Mouse (Mus musculus): Measurements from ENCODE around the gene Tmem190. TPM values are rescaled to one million over a fixed set of nuclear protein-coding genes. Genes with fewer than 3 reads are reported as not detected.
"Not testable (repeated sequence)": the region's sequence is repeated elsewhere in the genome, so short reads cannot be mapped to it uniquely, and the experiment has no call there.

Gene Tmem190
- polyA plus RNA-seq, 1 experiment from 2014 or later = not detected

DNA sequence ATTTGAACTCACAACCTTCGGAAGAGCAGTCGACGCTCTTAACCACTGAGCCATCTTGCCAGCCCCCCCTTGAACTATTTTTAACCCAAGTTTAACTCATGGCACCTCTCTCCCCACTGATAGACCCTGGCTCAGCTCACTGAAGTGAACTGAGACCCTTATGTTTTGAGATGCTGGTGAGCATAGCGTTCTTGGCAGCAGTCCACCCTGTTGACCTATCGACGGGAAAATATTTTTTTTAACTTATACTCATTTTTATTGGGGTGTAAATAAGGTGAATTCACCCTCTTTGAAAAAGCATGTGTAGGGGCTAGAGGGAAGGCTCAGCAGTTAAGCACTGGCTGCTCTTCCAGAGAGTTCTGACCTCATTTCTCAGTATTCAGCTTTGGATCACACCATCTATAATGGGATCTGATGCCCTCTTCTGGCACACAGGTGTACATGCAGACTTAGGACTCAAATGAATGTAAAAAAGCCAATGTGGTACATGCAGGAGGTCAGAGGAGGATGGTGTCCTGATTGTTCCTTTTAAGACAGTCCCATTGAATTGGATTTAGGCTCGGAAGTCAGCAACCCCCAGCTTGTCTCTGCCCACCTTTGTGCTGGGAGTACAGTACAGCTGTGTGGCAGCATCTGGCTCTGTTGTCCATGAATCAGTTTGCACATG, 13.2 kb downstream of the Tmem190 start:
- ATAC-seq (ENCODE audit: insufficient number of reproducible peaks, insufficient read depth, low FRiP score, low TSS enrichment, low read depth) = no peak
- H3K4me1 ChIP-seq = peaks cover 11% of the 10 kb centered on the region
- no peaks in the 10 kb centered on the region for H3K9me3 ChIP-seq

DNA sequence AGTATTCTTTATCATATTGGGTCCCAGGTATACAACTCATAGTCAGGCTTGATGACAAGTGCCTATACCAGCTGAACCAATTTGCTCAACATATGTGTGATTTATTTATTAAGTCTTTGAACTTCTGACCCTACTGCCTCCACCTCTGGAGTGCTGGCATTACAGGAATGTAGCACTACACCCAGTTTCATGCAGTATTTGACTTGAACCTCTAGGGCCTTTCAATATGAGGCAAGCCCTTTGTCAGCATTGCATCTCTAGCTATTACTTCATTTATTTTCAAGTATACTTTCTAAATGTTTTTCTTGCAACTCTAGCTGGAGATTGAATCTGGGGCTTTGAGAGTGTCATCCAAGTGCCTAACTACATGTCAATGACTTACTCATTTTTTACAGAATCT, 19.5 kb downstream of the Tmem190 start:
- H3K27me3 ChIP-seq = no peaks in the 10 kb centered on the region
- H3K27ac ChIP-seq = no peak overlapping the region
- H3K36me3 ChIP-seq = peaks cover 38% of the 10 kb centered on the region
- ATAC-seq (ENCODE audit: insufficient number of reproducible peaks, insufficient read depth, low FRiP score, low TSS enrichment, low read depth) = no peak
- no peaks in the 10 kb centered on the region for H3K9me3 ChIP-seq
- H3K4me1 ChIP-seq = no peaks in the 10 kb centered on the region
- H3K9ac ChIP-seq = no peak overlapping the region
- H3K4me3 ChIP-seq = no peak overlapping the region
- no peak overlapping the region for H3K4me2 ChIP-seq

More for the DNA sequence above, 13.2 kb downstream of the Tmem190 start:
- peaks cover 41% of the 10 kb centered on the region for H3K36me3 ChIP-seq
- H3K4me3 ChIP-seq = no peak overlapping the region
- no peak overlapping the region for H3K4me2 ChIP-seq
- no peaks in the 10 kb centered on the region for H3K27me3 ChIP-seq
- no peak overlapping the region for H3K9ac ChIP-seq
- H3K27ac ChIP-seq = no peak overlapping the region
- 74% methylated on average over 7 of the region's 7 CpGs for WGBS

DNA sequence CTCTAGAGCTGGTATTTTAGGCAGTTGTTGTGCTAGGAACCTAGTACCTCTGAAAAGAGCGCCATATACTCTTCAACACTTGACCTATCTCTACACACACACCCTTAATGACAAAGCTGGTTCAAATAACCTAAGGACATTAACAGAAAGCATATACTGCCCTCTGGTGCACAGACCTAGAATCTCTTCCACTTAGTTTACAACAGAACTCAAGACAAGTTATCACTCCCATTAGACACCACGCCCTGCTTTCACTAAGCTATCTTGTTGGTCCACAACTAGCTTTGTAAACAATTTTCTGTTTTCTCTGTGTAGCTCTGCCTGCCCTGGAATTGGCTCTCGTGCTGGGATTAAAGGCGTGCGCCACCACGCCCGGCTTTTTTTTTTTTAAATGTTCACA, 24.0 kb downstream of the Tmem190 start:
- Histone ChIP-seq H3K27ac (no peak overlapping the region), H3K4me3 (no peak overlapping the region), H3K4me2 (no peak overlapping the region), H3K27me3 (no peaks in the 10 kb centered on the region), H3K36me3 (peaks cover 66% of the 10 kb centered on the region), H3K4me1 (peaks cover 23% of the 10 kb centered on the region), H3K9ac (no peak overlapping the region), H3K9me3 (no peaks in the 10 kb centered on the region)
- ATAC-seq (ENCODE audit: insufficient number of reproducible peaks, insufficient read depth, low FRiP score, low TSS enrichment, low read depth) = no peak
- WGBS = 92% methylated on average over 7 of the region's 7 CpGs

DNA sequence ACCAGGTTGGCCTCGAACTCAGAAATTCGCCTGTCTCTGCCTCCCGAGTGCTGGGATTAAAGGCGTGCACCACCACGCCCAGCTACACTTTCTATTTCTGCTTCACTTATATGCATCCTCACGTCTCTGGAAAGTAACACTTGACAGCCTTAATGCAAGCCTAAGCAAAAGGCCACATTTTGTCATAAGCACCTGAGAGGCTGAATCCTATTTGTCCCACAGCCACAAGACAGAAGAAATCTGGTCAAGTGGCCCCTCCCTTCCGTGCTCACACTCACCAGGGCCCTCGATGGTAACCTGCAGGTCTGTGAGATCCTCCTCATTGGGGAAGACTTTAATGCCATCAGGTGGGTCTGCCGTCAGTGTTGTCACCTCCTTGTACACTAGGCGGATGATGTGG, 28.4 kb downstream of the Tmem190 start:
- peaks cover 47% of the 10 kb centered on the region for H3K36me3 ChIP-seq
- H3K4me1 ChIP-seq = peaks cover 28% of the 10 kb centered on the region
- H3K27me3 ChIP-seq; ATAC-seq (ENCODE audit: insufficient number of reproducible peaks, insufficient read depth, low FRiP score, low TSS enrichment, low read depth); H3K9me3 ChIP-seq: not testable (repeated sequence)
- peak overlapping the region; percentile 95; the same call in 1 of the 2 replicates for H3K27ac ChIP-seq
- H3K4me3 ChIP-seq = peak overlapping the region; percentile 99
- peak overlapping the region; percentile 80 for H3K4me2 ChIP-seq
- WGBS = 36% methylated on average over 10 of the region's 10 CpGs
- peak overlapping the region; percentile 99 for H3K9ac ChIP-seq

DNA sequence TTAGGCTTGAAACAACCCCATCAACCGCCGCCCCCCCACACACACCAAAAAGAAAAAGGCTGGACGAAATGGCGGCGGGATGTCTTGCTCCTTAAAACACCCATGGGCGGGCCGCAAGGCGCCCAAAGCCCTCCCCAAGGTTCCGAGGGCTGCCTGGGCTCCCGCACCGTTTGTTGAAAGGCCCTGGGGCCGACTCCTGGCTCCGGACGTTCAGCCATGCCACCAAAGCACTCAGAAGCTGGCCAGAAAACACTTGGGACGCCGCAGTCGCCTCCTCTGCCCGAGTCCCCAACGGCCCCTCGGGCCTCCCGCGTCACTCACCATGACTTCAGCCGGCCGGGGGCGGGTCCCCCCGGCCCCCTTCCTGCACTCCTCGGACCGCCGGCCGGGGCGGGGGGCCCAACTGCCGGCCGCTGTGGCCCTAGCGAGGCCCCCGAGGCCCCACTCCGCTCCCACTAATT, 29.1 kb downstream of the Tmem190 start:
- peak overlapping the region; percentile 95 for H3K27ac ChIP-seq
- H3K4me2 ChIP-seq = peak overlapping the region; percentile 80
- peaks cover 28% of the 10 kb centered on the region for H3K4me1 ChIP-seq
- peaks cover 39% of the 10 kb centered on the region for H3K36me3 ChIP-seq
- H3K9ac ChIP-seq = peak overlapping the region; percentile 99
- no peaks in the 10 kb centered on the region for H3K9me3 ChIP-seq
- no peaks in the 10 kb centered on the region for H3K27me3 ChIP-seq
- peak; percentile 21 for ATAC-seq (ENCODE audit: insufficient number of reproducible peaks, insufficient read depth, low FRiP score, low TSS enrichment, low read depth)
- WGBS = under 1% methylated on average over 28 of the region's 36 CpGs
- peak overlapping the region; percentile 99 for H3K4me3 ChIP-seq

DNA sequence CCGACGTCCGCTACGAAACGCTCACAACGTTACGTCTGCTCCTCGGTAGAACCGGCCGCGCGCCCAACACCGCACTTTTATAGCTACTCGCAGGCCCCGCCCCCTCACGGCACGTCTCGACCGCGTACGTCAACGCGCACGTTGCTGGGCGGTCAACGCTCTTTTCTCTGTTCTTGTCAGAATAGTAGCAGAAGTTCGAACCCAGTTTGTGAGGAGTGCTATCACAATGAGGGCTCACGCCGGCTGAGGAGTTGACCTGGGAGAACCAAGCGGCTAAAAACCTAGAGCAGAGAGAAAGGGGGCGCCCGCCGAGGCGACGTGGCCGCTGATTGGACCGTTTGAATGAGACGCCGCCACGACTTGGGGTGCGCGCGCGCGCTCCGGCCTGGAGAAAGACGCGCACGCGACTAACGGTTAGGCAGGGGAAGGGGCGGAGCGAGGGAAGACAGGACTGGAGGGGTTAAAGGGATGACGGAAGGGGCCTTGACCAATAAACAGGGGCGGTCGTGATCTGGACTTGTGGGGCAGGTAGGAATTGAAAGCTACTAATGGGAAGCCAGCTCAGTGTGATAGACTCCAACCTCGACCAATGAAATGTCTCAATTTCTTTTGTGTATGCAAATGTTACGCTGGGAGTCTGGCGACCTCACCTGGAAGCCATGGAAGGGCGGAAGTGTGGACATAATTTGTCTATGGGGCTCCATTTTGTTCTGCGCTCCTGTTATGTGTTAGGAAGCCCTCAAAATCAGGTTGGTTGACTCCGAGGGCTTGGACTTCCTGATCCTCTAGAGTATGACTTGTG, 29.8 kb downstream of the Tmem190 start, which contains the start of gene Ube2s:
TSS of gene Ube2s (minus strand) at position 288 of the 802 bp plus-strand sequence.
- peaks cover 28% of the 10 kb centered on the region for H3K4me1 ChIP-seq
- under 1% methylated on average over 62 of the region's 62 CpGs for WGBS
- H3K4me3 ChIP-seq = peak within 1 kb of the TSS; percentile 99
- no peaks in the 10 kb centered on the region for H3K27me3 ChIP-seq
- peak within 1 kb of the TSS; percentile 80 for H3K4me2 ChIP-seq
- peak within 1 kb of the TSS; percentile 95 for H3K27ac ChIP-seq
- H3K9ac ChIP-seq = peak within 1 kb of the TSS; percentile 99
- H3K9me3 ChIP-seq = no peaks in the 10 kb centered on the region
- H3K36me3 ChIP-seq = peaks cover 33% of the 10 kb centered on the region
- peak; percentile 99 for ATAC-seq (ENCODE audit: insufficient number of reproducible peaks, insufficient read depth, low FRiP score, low TSS enrichment, low read depth)

DNA sequence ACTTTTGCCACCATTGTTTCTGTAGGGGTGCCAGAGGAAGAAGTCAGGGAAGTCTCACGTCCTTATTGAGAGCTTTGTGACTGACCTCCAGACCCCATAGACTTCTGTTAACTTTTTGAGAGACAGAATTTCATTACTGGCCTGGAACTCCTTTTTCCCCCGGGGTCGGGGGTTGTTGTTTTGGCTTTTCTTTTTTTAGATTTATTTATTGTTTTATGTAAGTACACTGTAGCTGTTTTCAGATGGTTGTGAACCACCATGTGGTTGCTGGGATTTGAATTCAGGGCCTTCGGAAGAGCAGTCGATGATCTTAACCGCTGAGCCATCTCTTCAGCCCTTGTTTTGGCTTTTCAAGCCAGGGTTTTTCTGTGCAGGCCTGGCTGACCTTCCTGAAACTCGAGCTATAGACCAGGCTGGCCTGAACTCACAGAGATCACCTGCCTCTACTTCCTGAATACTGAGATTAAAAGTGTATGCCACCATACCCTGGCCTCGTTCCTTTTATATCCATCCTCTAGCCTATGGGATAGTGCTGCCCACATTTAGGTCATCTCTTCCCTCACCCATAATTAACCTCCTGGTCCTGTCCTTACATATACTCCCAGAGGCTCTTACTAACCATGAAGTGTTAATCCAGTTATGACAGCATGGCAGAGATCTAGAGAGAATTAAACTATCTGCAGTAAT, 30.5 kb downstream of the Tmem190 start:
- Histone ChIP-seq H3K4me3 (peak overlapping the region; percentile 99), H3K27ac (peak overlapping the region; percentile 95), H3K4me2 (peak overlapping the region; percentile 80), H3K9me3 (no peaks in the 10 kb centered on the region), H3K9ac (peak overlapping the region; percentile 68), H3K36me3 (peaks cover 29% of the 10 kb centered on the region), H3K27me3 (no peaks in the 10 kb centered on the region), H3K4me1 (peaks cover 28% of the 10 kb centered on the region)
- 25% methylated on average over 8 of the region's 8 CpGs for WGBS
- ATAC-seq (ENCODE audit: insufficient number of reproducible peaks, insufficient read depth, low FRiP score, low TSS enrichment, low read depth) = no peak

DNA sequence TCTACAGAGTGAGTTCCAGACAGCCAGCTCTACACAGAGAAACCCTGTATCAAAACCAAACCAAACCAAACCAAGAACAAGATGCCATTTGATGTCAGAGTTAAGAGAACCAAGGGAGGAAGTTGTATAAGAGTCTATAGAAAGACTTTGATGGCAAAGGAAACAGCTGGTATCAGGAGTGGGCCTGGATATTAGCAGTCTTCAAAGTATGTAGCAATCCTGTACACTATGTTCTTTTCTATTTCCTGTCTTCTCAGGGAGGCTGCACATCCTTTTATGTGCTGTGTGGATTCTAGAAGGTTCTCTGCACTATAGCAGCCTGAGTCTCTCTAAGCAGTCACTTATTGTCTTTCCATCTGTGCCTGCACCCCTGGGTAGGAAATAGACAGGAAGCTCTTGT, 33.8 kb downstream of the Tmem190 start:
- Histone ChIP-seq H3K4me1 (peaks cover 6% of the 10 kb centered on the region; the same call in 1 of the 2 replicates), H3K4me3 (no peak overlapping the region), H3K27ac (no peak overlapping the region), H3K4me2 (no peak overlapping the region), H3K27me3 (no peaks in the 10 kb centered on the region), H3K36me3 (no peaks in the 10 kb centered on the region), H3K9ac (no peak overlapping the region), H3K9me3 (no peaks in the 10 kb centered on the region)
- ATAC-seq (ENCODE audit: insufficient number of reproducible peaks, insufficient read depth, low FRiP score, low TSS enrichment, low read depth) = no peak

DNA sequence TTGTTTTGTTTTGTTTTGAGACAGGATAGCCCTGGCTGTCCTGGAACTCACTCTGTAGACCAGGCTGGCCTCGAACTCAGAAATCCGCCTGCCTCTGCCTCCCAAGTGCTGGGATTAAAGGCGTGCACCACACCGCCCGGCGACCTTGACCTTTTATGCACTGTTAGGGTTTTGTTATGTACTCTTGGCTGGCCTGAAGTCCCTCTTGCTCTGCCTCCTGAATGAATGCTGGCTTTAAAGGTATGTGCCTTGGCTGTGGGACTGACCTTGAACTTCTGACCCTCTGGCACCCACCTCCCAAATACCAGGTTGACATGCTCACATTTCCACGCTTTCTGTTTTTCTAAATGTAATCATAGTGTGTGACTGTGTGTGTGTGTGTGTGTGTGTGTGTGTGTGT, 38.2 kb downstream of the Tmem190 start:
- H3K27me3 ChIP-seq; H3K9me3 ChIP-seq; H3K4me2 ChIP-seq; H3K4me3 ChIP-seq; H3K36me3 ChIP-seq; H3K9ac ChIP-seq; ATAC-seq (ENCODE audit: insufficient number of reproducible peaks, insufficient read depth, low FRiP score, low TSS enrichment, low read depth); H3K27ac ChIP-seq: not testable (repeated sequence)
- WGBS = 90% methylated on average over 7 of the region's 7 CpGs
- H3K4me1 ChIP-seq = peaks cover 10% of the 10 kb centered on the region; the same call in 1 of the 2 replicates

DNA sequence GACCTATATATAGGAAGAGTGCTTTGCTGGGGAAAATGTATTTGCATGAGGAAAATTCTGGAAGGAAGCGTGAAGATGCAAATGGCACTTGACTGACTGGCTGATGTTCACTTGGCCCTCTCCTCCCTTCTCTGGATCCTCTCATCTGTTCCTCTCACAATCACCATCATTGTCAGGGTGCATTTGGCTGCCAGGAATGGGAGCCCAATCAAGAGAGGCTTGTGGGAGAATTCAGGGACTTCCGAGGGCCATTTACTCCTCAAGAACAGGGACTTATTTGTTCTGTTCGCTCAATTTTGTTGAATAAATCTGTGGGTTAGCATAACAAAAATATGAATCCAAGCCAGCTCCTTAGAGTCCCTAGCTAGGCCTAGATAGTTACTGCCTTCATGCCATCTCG, 39.0 kb downstream of the Tmem190 start:
- Histone ChIP-seq H3K27me3 (no peaks in the 10 kb centered on the region; the same call in 1 of the 2 replicates), H3K4me3 (no peak overlapping the region), H3K36me3 (no peaks in the 10 kb centered on the region), H3K4me1 (peaks cover 10% of the 10 kb centered on the region; the same call in 1 of the 2 replicates), H3K4me2 (no peak overlapping the region), H3K9ac (no peak overlapping the region), H3K9me3 (no peaks in the 10 kb centered on the region), H3K27ac (no peak overlapping the region)
- ATAC-seq (ENCODE audit: insufficient number of reproducible peaks, insufficient read depth, low FRiP score, low TSS enrichment, low read depth) = no peak
- 75% methylated on average over 4 of the region's 4 CpGs for WGBS

DNA sequence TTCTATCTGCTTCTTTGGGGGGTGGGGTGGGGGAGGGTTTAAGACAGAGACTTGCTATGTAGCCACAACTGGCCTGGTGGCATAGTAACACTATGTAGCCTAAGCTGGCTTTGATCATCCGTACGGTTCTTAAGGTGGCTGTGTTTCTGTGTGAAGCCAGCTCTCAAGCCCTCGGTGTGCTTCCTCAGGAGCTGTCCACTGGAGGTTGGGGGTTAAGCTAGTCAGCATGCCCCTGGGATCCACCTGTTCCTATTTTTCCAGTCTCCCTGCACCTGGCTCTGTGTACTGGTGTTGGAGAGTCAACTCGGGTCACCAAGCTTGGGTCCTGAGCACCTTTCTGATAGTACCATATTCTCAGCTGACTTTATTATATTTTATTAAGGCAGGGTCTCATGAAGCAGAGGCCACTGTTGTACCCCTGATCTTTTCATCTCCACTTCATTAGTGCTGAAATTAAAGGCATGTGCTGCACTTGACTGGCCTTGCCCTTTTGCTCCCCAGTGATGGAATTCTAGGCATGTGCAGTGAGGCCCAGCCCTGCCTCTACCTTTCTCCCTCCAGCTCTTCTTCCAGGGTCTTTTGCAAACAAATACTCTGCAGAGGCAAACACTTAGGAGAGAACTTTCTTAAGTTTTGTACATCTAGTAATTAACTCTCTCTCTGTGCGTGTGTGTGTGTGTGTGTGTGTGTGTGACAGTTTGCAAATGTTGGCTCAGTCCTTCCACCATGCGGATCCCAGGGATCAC, 39.6 kb downstream of the Tmem190 start:
- H3K9me3 ChIP-seq = no peaks in the 10 kb centered on the region
- no peak overlapping the region for H3K4me3 ChIP-seq
- H3K27ac ChIP-seq = no peak overlapping the region
- no peak overlapping the region for H3K4me2 ChIP-seq
- no peak overlapping the region for H3K9ac ChIP-seq
- ATAC-seq (ENCODE audit: insufficient number of reproducible peaks, insufficient read depth, low FRiP score, low TSS enrichment, low read depth) = no peak
- WGBS = 53% methylated on average over 6 of the region's 6 CpGs
- no peaks in the 10 kb centered on the region for H3K36me3 ChIP-seq
- H3K27me3 ChIP-seq = no peaks in the 10 kb centered on the region; the same call in 1 of the 2 replicates
- peaks cover 10% of the 10 kb centered on the region; the same call in 1 of the 2 replicates for H3K4me1 ChIP-seq

All from embryonic facial prominence, embryonic 13.5 days (tissue).